Mouse (Mus musculus) frontal cortex, adult 2 months (tissue): ENCODE measurements around the gene Doc2g. TPM values are rescaled to one million over a fixed set of nuclear protein-coding genes. Genes with fewer than 3 reads are reported as not detected.
A peak's percentile ranks its signal among the peaks of the same experiment; 100 is the strongest.
"Not testable (repeated sequence)": the region's sequence is repeated elsewhere in the genome, so short reads cannot be mapped to it uniquely, and the experiment has no call there.

Experiments used
- DNase-seq, 2 experiments: peaks; one replicate each; pipeline ENCODE4 v3.0.0; 2022; ENCODE audit warnings: low spot score in 1 of 2; ENCODE audit errors: extremely low spot score in 1 of 2
- polyA plus RNA-seq: library from polyadenylated mRNA; depleted of rRNA; stranded (reverse); fragments of >200 nt; gene quantifications from 2 replicates; pipeline ENCODE4 v1.2.3, GENCODE M21; 2012; rRNA removed

Gene Doc2g
- polyA plus RNA-seq, 1 experiment, result 287 TPM

GRCm38 (mm10) chr19:4049069-4049468 is 46.0 kb downstream of the Doc2g start:
- DNase-seq, result not testable (repeated sequence)

- DNase-seq, result no peak
Measured at GRCm38 (mm10) chr19:4051016-4051415, 47.9 kb downstream of the Doc2g start.

GRCm38 (mm10) chr19:4051741-4052515 is 48.8 kb downstream of the Doc2g start:
- peak in 1 of 2 experiments; percentile 63 for DNase-seq

- DNase-seq, result no peak
Measured at GRCm38 (mm10) chr19:4052516-4053030, 49.5 kb downstream of the Doc2g start.

GRCm38 (mm10) chr19:4054613-4055012 is 51.5 kb downstream of the Doc2g start:
- no peak for DNase-seq

GRCm38 (mm10) chr19:4055216-4055946 is 52.3 kb downstream of the Doc2g start:
- DNase-seq, result no peak

DNA sequence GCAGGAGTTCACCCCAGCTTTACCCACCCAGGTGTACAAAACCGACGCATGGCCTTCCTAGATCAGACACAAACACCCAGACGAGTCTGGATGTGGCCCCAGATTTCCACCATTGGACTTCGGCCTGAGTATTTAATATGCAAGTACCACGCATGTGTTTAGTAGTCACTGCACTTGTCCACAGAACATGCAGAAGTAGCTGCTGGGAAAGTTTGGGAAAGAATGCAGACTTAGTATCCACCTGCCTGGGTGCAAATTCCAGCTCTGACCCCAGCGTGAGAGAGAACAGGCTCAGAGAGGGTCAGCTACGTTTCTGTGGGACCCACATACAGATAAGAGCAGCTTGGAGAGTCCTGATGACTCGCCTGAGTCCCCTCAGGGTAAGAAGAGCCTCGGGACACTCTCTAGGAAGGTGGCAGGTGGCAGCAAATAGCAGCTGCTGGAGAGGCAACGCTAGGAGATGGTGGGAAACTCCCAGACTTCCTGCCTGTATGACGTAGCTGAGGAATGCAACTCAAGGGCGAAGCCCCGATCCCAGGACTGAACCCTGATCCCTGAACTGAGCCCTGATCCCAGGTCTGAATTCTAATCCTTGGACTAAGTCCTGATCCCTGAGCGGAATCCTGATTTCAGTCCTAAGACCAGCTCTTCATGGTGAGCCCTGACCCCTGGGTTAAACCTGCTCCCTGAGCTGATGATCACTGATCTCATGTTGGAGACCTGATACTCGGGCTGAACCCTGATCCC is 53.0 kb downstream of the Doc2g start:
- DNase-seq, result no peak

Other genes with a start within 250 kb of the Doc2g start
- gene Kmt5b, start 235.9 kb upstream of the Doc2g start, polyA plus RNA-seq, result 36.3 and 37.2 TPM in 2 replicates
- gene Chka, start 151.5 kb upstream of the Doc2g start, polyA plus RNA-seq, result 121 and 123 TPM in 2 replicates
- gene Tcirg1, start 96.2 kb upstream of the Doc2g start, polyA plus RNA-seq, result 45.5 and 48.1 TPM in 2 replicates
- gene Ndufs8, start 90.5 kb upstream of the Doc2g start, polyA plus RNA-seq, result 283 and 291 TPM in 2 replicates
- gene Aldh3b1, start 73.5 kb upstream of the Doc2g start, polyA plus RNA-seq, result 7.9 and 8.5 TPM in 2 replicates
- 31.5 and 34.7 TPM in 2 replicates for gene Unc93b1, start 68.1 kb upstream of the Doc2g start, polyA plus RNA-seq
- gene Aldh3b3, start 44.7 kb upstream of the Doc2g start, polyA plus RNA-seq, result 0.38 and 0.58 TPM in 2 replicates
- 3.5 and 3.6 TPM in 2 replicates for gene Aldh3b2, start 31.0 kb upstream of the Doc2g start, polyA plus RNA-seq
- 5.6 and 5.8 TPM in 2 replicates for gene Acy3, start 16.7 kb upstream of the Doc2g start, polyA plus RNA-seq
- gene Tbx10, start 10.6 kb upstream of the Doc2g start, polyA plus RNA-seq, result not detected in 2 replicates
- 7.1 and 8.4 TPM in 2 replicates for gene Nudt8, start 2.7 kb upstream of the Doc2g start, polyA plus RNA-seq
- gene Gm49405, start 2.7 kb upstream of the Doc2g start, polyA plus RNA-seq, result 6.3 TPM in 2 replicates
- gene Ndufv1, start 9.5 kb downstream of the Doc2g start, polyA plus RNA-seq, result 248 and 270 TPM in 2 replicates
- 454 and 506 TPM in 2 replicates for gene Gstp1, start 34.7 kb downstream of the Doc2g start, polyA plus RNA-seq
- 5.1 and 14.7 TPM in 2 replicates for gene Gstp2, start 42.7 kb downstream of the Doc2g start, polyA plus RNA-seq
- gene Gstp3, start 56.3 kb downstream of the Doc2g start, polyA plus RNA-seq, result not detected in 2 replicates
- not detected in 2 replicates for gene Cabp2, start 78.3 kb downstream of the Doc2g start, polyA plus RNA-seq
- 50.3 and 58.5 TPM in 2 replicates for gene Cdk2ap2, start 93.9 kb downstream of the Doc2g start, polyA plus RNA-seq
- 290 and 305 TPM in 2 replicates for gene Pitpnm1, start 96.7 kb downstream of the Doc2g start, polyA plus RNA-seq
- 162 and 174 TPM in 2 replicates for gene Aip, start 122.5 kb downstream of the Doc2g start, polyA plus RNA-seq
- 0.06 and 0.11 TPM in 2 replicates for gene Gpr152, start 136.5 kb downstream of the Doc2g start, polyA plus RNA-seq
- 0.12 and 0.17 TPM in 2 replicates for gene Cabp4, start 140.7 kb downstream of the Doc2g start, polyA plus RNA-seq
- gene Coro1b, start 145.3 kb downstream of the Doc2g start, polyA plus RNA-seq, result 183 and 225 TPM in 2 replicates
- 1.9 and 2.3 TPM in 2 replicates for gene Ptprcap, start 150.3 kb downstream of the Doc2g start, polyA plus RNA-seq
- gene Rps6kb2, start 160.0 kb downstream of the Doc2g start, polyA plus RNA-seq, result 82.4 and 85.6 TPM in 2 replicates
- 10.7 and 14.3 TPM in 2 replicates for gene Carns1, start 172.2 kb downstream of the Doc2g start, polyA plus RNA-seq
- gene Tbc1d10c, start 188.0 kb downstream of the Doc2g start, polyA plus RNA-seq, result 2.6 and 3.3 TPM in 2 replicates
- gene Ppp1ca, start 188.8 kb downstream of the Doc2g start, polyA plus RNA-seq, result 347 and 379 TPM in 2 replicates
- gene Rad9a, start 198.3 kb downstream of the Doc2g start, polyA plus RNA-seq, result 18.4 and 19.3 TPM in 2 replicates
- 3.9 and 4.5 TPM in 2 replicates for gene Clcf1, start 210.9 kb downstream of the Doc2g start, polyA plus RNA-seq
- gene AC109138.7, start 211.0 kb downstream of the Doc2g start, polyA plus RNA-seq, result not detected in 2 replicates
- 35.0 and 39.4 TPM in 2 replicates for gene Pold4, start 228.6 kb downstream of the Doc2g start, polyA plus RNA-seq